Mouse (Mus musculus): ENCODE results near the gene Atxn1l.

GRCm38 (mm10) chr8:109687248-109687647, 50.3 kb downstream of the Atxn1l start:
- TF ChIP-seq POLR2A (IDR thresholded peaks at IDR 0.05; ENCODE audit: extremely low read depth, insufficient read depth, low read length) (no peak), CTCF (IDR thresholded peaks at IDR 0.05; ENCODE audit: extremely low read depth, insufficient read depth, low read length) (no peak)

All from cortical plate, adult 2 months (tissue).